Mouse (Mus musculus): ENCODE measurements at regions not wholly inside any gene's neighbourhood (a gene's known extent, or its start where the extent isn't known, plus 50 kb on each side); places are given as distances from the start of the nearest gene placed in this dataset.

GRCm38 (mm10) chr5:126597786-126598330, 643.8 kb upstream of the Tmem132c start:
- TF ChIP-seq POLR2A (IDR thresholded peaks at IDR 0.05; ENCODE audit: borderline replicate concordance, control insufficient read depth, low read depth, low read length) (no peak), CTCF (IDR thresholded peaks at IDR 0.05; ENCODE audit: control insufficient read depth, insufficient read depth, low read length) (no peak)
- Histone ChIP-seq H3K4me1 (ENCODE audit: control insufficient read depth, insufficient read depth, low read length) (no peaks in the 10 kb centered on the region), H3K27ac (ENCODE audit: control insufficient read depth, insufficient read depth, low read depth, low read length, poor library complexity) (no peak overlapping the region), H3K4me3 (replicated peaks; ENCODE audit: control insufficient read depth, low read depth, low read length) (no peak overlapping the region)
- WGBS = 66% methylated on average over 12 of the region's 12 CpGs

GRCm38 (mm10) chr5:126599561-126599960, 642.0 kb upstream of the Tmem132c start:
- TF ChIP-seq CTCF (IDR thresholded peaks at IDR 0.05; ENCODE audit: control insufficient read depth, insufficient read depth, low read length) (no peak), POLR2A (IDR thresholded peaks at IDR 0.05; ENCODE audit: borderline replicate concordance, control insufficient read depth, low read depth, low read length) (no peak)
- WGBS = 73% methylated on average over 5 of the region's 5 CpGs
- no peaks in the 10 kb centered on the region for H3K4me1 ChIP-seq (ENCODE audit: control insufficient read depth, insufficient read depth, low read length)
- no peak overlapping the region for H3K27ac ChIP-seq (ENCODE audit: control insufficient read depth, insufficient read depth, low read depth, low read length, poor library complexity)
- H3K4me3 ChIP-seq (replicated peaks; ENCODE audit: control insufficient read depth, low read depth, low read length) = no peak overlapping the region

GRCm38 (mm10) chr5:126606756-126607155, 634.9 kb upstream of the Tmem132c start:
- H3K4me1 ChIP-seq (ENCODE audit: control insufficient read depth, insufficient read depth, low read length) = no peaks in the 10 kb centered on the region
- WGBS = 72% methylated on average over 5 of the region's 5 CpGs
- H3K27ac ChIP-seq (ENCODE audit: control insufficient read depth, insufficient read depth, low read depth, low read length, poor library complexity) = no peak overlapping the region
- H3K4me3 ChIP-seq (replicated peaks; ENCODE audit: control insufficient read depth, low read depth, low read length) = no peak overlapping the region
- no peak for TF ChIP-seq CTCF (IDR thresholded peaks at IDR 0.05; ENCODE audit: control insufficient read depth, insufficient read depth, low read length)
- TF ChIP-seq POLR2A (IDR thresholded peaks at IDR 0.05; ENCODE audit: borderline replicate concordance, control insufficient read depth, low read depth, low read length) = no peak

GRCm38 (mm10) chr5:126612571-126612970, 629.0 kb upstream of the Tmem132c start:
- 77% methylated on average over 4 of the region's 4 CpGs for WGBS
- Histone ChIP-seq H3K4me3 (replicated peaks; ENCODE audit: control insufficient read depth, low read depth, low read length) (no peak overlapping the region), H3K4me1 (ENCODE audit: control insufficient read depth, insufficient read depth, low read length) (no peaks in the 10 kb centered on the region), H3K27ac (ENCODE audit: control insufficient read depth, insufficient read depth, low read depth, low read length, poor library complexity) (no peak overlapping the region)
- TF ChIP-seq POLR2A (IDR thresholded peaks at IDR 0.05; ENCODE audit: borderline replicate concordance, control insufficient read depth, low read depth, low read length) (no peak), CTCF (IDR thresholded peaks at IDR 0.05; ENCODE audit: control insufficient read depth, insufficient read depth, low read length) (no peak)

GRCm38 (mm10) chr5:126622551-126622950, 619.1 kb upstream of the Tmem132c start:
- TF ChIP-seq POLR2A (IDR thresholded peaks at IDR 0.05; ENCODE audit: borderline replicate concordance, control insufficient read depth, low read depth, low read length) = no peak
- TF ChIP-seq CTCF (IDR thresholded peaks at IDR 0.05; ENCODE audit: control insufficient read depth, insufficient read depth, low read length) = no peak
- WGBS = 62% methylated on average over 6 of the region's 6 CpGs

GRCm38 (mm10) chr5:126623205-126623604, 618.4 kb upstream of the Tmem132c start:
- TF ChIP-seq CTCF (IDR thresholded peaks at IDR 0.05; ENCODE audit: control insufficient read depth, insufficient read depth, low read length) (no peak), POLR2A (IDR thresholded peaks at IDR 0.05; ENCODE audit: borderline replicate concordance, control insufficient read depth, low read depth, low read length) (no peak)
- 19% methylated on average over 6 of the region's 6 CpGs for WGBS
- no peak overlapping the region for H3K4me3 ChIP-seq (replicated peaks; ENCODE audit: control insufficient read depth, low read depth, low read length)

More at GRCm38 (mm10) chr5:126622551-126622950, 619.1 kb upstream of the Tmem132c start:
- Histone ChIP-seq H3K4me1 (ENCODE audit: control insufficient read depth, insufficient read depth, low read length) (no peaks in the 10 kb centered on the region), H3K4me3 (replicated peaks; ENCODE audit: control insufficient read depth, low read depth, low read length) (no peak overlapping the region), H3K27ac (ENCODE audit: control insufficient read depth, insufficient read depth, low read depth, low read length, poor library complexity) (no peak overlapping the region)

GRCm38 (mm10) chr5:126629826-126630225, 611.8 kb upstream of the Tmem132c start:
- no peak for TF ChIP-seq POLR2A (IDR thresholded peaks at IDR 0.05; ENCODE audit: borderline replicate concordance, control insufficient read depth, low read depth, low read length)
- no peak overlapping the region for H3K4me3 ChIP-seq (replicated peaks; ENCODE audit: control insufficient read depth, low read depth, low read length)
- no peaks in the 10 kb centered on the region for H3K4me1 ChIP-seq (ENCODE audit: control insufficient read depth, insufficient read depth, low read length)
- H3K27ac ChIP-seq (ENCODE audit: control insufficient read depth, insufficient read depth, low read depth, low read length, poor library complexity) = no peak overlapping the region
- WGBS = 42% methylated on average over 2 of the region's 2 CpGs

More at GRCm38 (mm10) chr5:126623205-126623604, 618.4 kb upstream of the Tmem132c start:
- no peak overlapping the region for H3K27ac ChIP-seq (ENCODE audit: control insufficient read depth, insufficient read depth, low read depth, low read length, poor library complexity)
- H3K4me1 ChIP-seq (ENCODE audit: control insufficient read depth, insufficient read depth, low read length) = no peaks in the 10 kb centered on the region

- TF ChIP-seq CTCF (IDR thresholded peaks at IDR 0.05; ENCODE audit: control insufficient read depth, insufficient read depth, low read length) (no peak), POLR2A (IDR thresholded peaks at IDR 0.05; ENCODE audit: borderline replicate concordance, control insufficient read depth, low read depth, low read length) (no peak)
- 47% methylated on average over 7 of the region's 7 CpGs for WGBS
- no peaks in the 10 kb centered on the region for H3K4me1 ChIP-seq (ENCODE audit: control insufficient read depth, insufficient read depth, low read length)
- no peak overlapping the region for H3K27ac ChIP-seq (ENCODE audit: control insufficient read depth, insufficient read depth, low read depth, low read length, poor library complexity)
- H3K4me3 ChIP-seq (replicated peaks; ENCODE audit: control insufficient read depth, low read depth, low read length) = no peak overlapping the region
Observed at GRCm38 (mm10) chr5:126650415-126650814, 591.2 kb upstream of the Tmem132c start.

- no peaks in the 10 kb centered on the region for H3K4me1 ChIP-seq (ENCODE audit: control insufficient read depth, insufficient read depth, low read length)
- no peak for TF ChIP-seq CTCF (IDR thresholded peaks at IDR 0.05; ENCODE audit: control insufficient read depth, insufficient read depth, low read length)
- no peak for TF ChIP-seq POLR2A (IDR thresholded peaks at IDR 0.05; ENCODE audit: borderline replicate concordance, control insufficient read depth, low read depth, low read length)
- 21% methylated on average over 3 of the region's 3 CpGs for WGBS
- no peak overlapping the region for H3K27ac ChIP-seq (ENCODE audit: control insufficient read depth, insufficient read depth, low read depth, low read length, poor library complexity)
- H3K4me3 ChIP-seq (replicated peaks; ENCODE audit: control insufficient read depth, low read depth, low read length) = no peak overlapping the region
Observed at GRCm38 (mm10) chr5:126651367-126651766, 590.2 kb upstream of the Tmem132c start.

Measured in bone marrow, adult 2 months (tissue).